Mouse (Mus musculus): Measurements from ENCODE around the gene Tcp11l2.

DNA sequence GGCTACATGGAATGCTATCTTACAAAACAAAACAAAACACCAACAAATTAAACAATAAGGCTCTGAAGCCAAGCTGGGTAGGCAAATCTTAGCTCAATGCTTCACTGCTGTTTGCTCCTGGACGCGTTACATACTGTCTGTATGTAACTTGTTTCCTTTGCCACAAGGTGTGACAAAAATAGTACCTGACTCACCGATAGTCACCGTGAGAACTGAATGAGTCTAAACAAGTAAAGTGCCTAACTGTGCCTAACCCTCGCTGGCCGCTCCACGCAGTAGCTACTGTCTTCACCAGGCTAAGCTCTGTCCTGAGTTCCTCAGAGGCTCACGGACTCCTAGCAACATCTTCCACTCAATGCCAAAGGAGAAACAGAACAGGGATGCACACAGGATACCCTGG lies 46.0 kb upstream of the Tcp11l2 start:
- TF ChIP-seq CTCF (IDR thresholded peaks at IDR 0.05; ENCODE audit: borderline replicate concordance, insufficient read depth, low read depth, low read length): no peak
- no peak for TF ChIP-seq POLR2A (IDR thresholded peaks at IDR 0.05; ENCODE audit: borderline replicate concordance, insufficient read depth, low read length)
